Mouse (Mus musculus): ENCODE data around the gene Slc2a5.

- TF ChIP-seq TAL1 (conservative IDR thresholded peaks at IDR 0.05; ENCODE audit: low read depth, low read length) (no peak), CTCF (IDR thresholded peaks at IDR 0.05; ENCODE audit: low read depth, low read length) (no peak), POLR2AphosphoS5 (IDR thresholded peaks at IDR 0.05; ENCODE audit: insufficient replicate concordance, low read depth, low read length) (no peak)
These were observed 59.0 kb downstream of the Slc2a5 start for GRCm38 (mm10) chr4:150178131-150178530.

Data from G1E (cell line).